Mouse (Mus musculus): ENCODE measurements around the gene Prss38.
"Not testable (repeated sequence)": the region's sequence is repeated elsewhere in the genome, so short reads cannot be mapped to it uniquely, and the experiment has no call there.

- TF ChIP-seq CTCF (IDR thresholded peaks at IDR 0.05; ENCODE audit: control insufficient read depth, insufficient read depth, low read length); POLR2A (IDR thresholded peaks at IDR 0.05; ENCODE audit: borderline replicate concordance, control insufficient read depth, low read depth, low read length): not testable (repeated sequence)
These were observed 7.5 kb downstream of the Prss38 start for GRCm38 (mm10) chr11:59367955-59368354.
